Mouse (Mus musculus): ENCODE results near the gene Itgb8.

- TF ChIP-seq CTCF (IDR thresholded peaks at IDR 0.05; ENCODE audit: extremely low read depth, insufficient read length, insufficient replicate concordance, low read depth, low read length) (no peak), POLR2A (IDR thresholded peaks at IDR 0.05; ENCODE audit: low read depth, low read length) (no peak)
These were observed 28.0 kb downstream of the Itgb8 start for GRCm38 (mm10) chr12:119210590-119210989.

Data from small intestine, adult 2 months (tissue).